Mouse (Mus musculus) hindbrain, embryonic 13.5 days (tissue): ENCODE results near the gene Il13. TPM values are rescaled to one million over a fixed set of nuclear protein-coding genes. Genes with fewer than 3 reads are reported as not detected.

Experiments
- ATAC-seq: fragments of 200-750 bp; cut with Nextera tagmentation; 2 replicates; pipeline ENCODE4 v1.8.0; 2017; ENCODE audit warnings: moderate TSS enrichment; ENCODE audit not compliant: low FRiP score
- H3K27ac ChIP-seq: fragments of 300-500 bp; sonication (generic); 2 replicates; pipeline ENCODE4 v1.5.1; 2015; ENCODE audit warnings: inconsistent platforms, mild to moderate bottlenecking, moderate library complexity
- H3K27me3 ChIP-seq: fragments of 300-500 bp; sonication (generic); 2 replicates; pipeline ENCODE4 v1.6.1; 2015; ENCODE audit warnings: mild to moderate bottlenecking, inconsistent platforms
- H3K36me3 ChIP-seq: fragments of 300-500 bp; sonication (generic); 2 replicates; pipeline ENCODE4 v1.6.1; 2015; ENCODE audit warnings: mild to moderate bottlenecking, inconsistent platforms
- H3K4me1 ChIP-seq: fragments of 300-500 bp; sonication (generic); replicated peaks from 2 replicates; pipeline ENCODE4 v1.6.1; 2015; ENCODE audit warnings: inconsistent platforms
- H3K4me2 ChIP-seq: fragments of 300-500 bp; sonication (generic); 2 replicates; pipeline ENCODE4 v1.6.1; 2015; ENCODE audit warnings: inconsistent platforms, mild to moderate bottlenecking, moderate library complexity
- H3K4me3 ChIP-seq: fragments of 300-500 bp; sonication (generic); 2 replicates; pipeline ENCODE4 v1.5.1; 2015; ENCODE audit warnings: mild to moderate bottlenecking, inconsistent platforms
- H3K9ac ChIP-seq: fragments of 300-500 bp; sonication (generic); 2 replicates; pipeline ENCODE4 v1.6.1; 2015; ENCODE audit warnings: mild to moderate bottlenecking, inconsistent platforms
- H3K9me3 ChIP-seq: fragments of 300-500 bp; sonication (generic); 2 replicates; pipeline ENCODE4 v1.6.1; 2016; ENCODE audit warnings: inconsistent platforms
- WGBS: fragments of 180-500 bp; shearing (Covaris S2); methylation state at CpG from one replicate; pipeline ENCODE4 v1.1.7; 2015; 5-methylcytosine and 5-hydroxymethylcytosine counted together
- polyA plus RNA-seq: library from polyadenylated mRNA; unstranded; fragments of >200 nt; fragmentation: Nextera tagmentation; extraction: Ambion mirVana; gene quantifications from 2 replicates; pipeline ENCODE4 v1.2.1, GENCODE M21; 2015

Gene Il13
- polyA plus RNA-seq, 1 experiment from 2014 or later, result not detected

DNA sequence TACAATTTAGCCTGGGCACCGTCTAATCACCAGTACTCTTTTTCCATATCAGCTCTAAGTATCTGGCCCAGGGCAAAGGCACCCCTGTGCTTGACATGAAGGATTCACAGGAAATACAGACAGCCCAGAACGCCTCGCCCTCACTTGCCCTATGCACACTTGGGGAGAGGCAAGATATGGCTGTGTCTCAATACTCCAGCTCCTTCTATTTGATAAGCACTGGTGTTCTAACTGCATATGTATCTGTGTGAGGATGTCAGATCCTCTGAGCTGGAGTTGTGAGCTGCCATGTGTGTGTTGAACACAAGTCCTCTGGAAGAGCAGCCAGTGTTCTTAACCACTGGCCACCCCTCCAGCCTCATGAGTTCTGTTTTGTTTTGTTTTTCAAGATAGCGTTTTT lies 16.9 kb upstream of the Il13 start:
- H3K27ac ChIP-seq, result no peak overlapping the region
- H3K4me2 ChIP-seq, result no peak overlapping the region
- no peaks in the 10 kb centered on the region for H3K4me1 ChIP-seq
- peaks cover 42% of the 10 kb centered on the region for H3K36me3 ChIP-seq
- H3K9me3 ChIP-seq, result no peaks in the 10 kb centered on the region
- no peaks in the 10 kb centered on the region for H3K27me3 ChIP-seq
- no peak overlapping the region for H3K4me3 ChIP-seq
- WGBS, result 87% methylated on average over 4 of the region's 4 CpGs
- no peak for ATAC-seq
- no peak overlapping the region for H3K9ac ChIP-seq

DNA sequence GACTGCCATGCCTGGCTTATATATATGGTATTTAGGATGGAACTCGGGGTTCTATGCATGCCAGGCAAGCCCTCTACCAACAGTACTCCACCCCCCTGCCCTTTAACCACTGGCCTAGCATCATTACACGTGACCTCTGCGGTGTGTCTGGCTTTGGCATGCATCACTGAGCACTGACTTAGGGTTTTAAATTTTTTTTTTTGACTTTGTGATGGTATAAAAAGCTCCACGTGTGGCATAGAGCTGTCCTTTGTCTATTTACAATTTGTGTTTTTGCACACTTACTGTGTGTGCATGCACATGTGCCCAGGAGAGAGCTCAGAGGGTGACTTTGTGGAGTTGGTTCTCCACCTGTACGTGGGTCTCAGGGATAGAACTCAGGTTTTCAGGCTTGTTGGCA lies 9.5 kb upstream of the Il13 start:
- ATAC-seq, result no peak
- H3K36me3 ChIP-seq, result no peaks in the 10 kb centered on the region

DNA sequence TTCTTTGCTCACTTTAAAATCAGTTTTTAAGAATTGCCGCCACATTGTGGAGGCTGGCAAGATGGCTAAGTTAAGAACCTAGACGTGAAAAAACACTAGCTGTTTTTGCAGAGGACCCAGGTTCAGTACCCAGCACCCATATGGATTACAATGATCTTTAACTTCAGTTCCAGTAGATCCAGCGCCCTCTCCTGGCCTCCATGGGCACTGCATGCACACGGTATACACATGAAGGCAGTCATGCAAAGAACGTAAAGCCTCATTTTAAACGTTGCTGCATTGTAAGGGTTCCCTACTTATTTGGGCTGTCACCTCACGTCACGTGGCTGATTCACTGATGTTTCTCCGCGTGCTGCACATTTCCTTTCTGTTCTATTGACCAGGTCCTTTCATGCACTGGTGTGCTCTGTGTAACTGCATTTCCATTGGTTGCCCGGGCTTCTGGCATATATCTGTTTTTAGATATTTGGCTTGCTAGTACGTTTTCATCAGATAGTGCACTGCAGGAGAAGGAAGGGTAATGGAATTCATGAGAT lies 8.3 kb upstream of the Il13 start:
- no peak overlapping the region for H3K27ac ChIP-seq
- no peak overlapping the region for H3K9ac ChIP-seq
- no peak for ATAC-seq
- H3K4me3 ChIP-seq, result no peak overlapping the region
- H3K27me3 ChIP-seq, result peaks cover 1% of the 10 kb centered on the region
- WGBS, result 81% methylated on average over 12 of the region's 12 CpGs
- no peak overlapping the region for H3K4me2 ChIP-seq
- H3K36me3 ChIP-seq, result no peaks in the 10 kb centered on the region
- no peaks in the 10 kb centered on the region for H3K4me1 ChIP-seq
- no peaks in the 10 kb centered on the region for H3K9me3 ChIP-seq

More for the DNA sequence above, 9.5 kb upstream of the Il13 start:
- 79% methylated on average over 5 of the region's 5 CpGs for WGBS
- Histone ChIP-seq H3K27ac (no peak overlapping the region), H3K4me1 (no peaks in the 10 kb centered on the region), H3K4me2 (no peak overlapping the region), H3K4me3 (no peak overlapping the region), H3K9me3 (no peaks in the 10 kb centered on the region), H3K27me3 (no peaks in the 10 kb centered on the region), H3K9ac (no peak overlapping the region)

DNA sequence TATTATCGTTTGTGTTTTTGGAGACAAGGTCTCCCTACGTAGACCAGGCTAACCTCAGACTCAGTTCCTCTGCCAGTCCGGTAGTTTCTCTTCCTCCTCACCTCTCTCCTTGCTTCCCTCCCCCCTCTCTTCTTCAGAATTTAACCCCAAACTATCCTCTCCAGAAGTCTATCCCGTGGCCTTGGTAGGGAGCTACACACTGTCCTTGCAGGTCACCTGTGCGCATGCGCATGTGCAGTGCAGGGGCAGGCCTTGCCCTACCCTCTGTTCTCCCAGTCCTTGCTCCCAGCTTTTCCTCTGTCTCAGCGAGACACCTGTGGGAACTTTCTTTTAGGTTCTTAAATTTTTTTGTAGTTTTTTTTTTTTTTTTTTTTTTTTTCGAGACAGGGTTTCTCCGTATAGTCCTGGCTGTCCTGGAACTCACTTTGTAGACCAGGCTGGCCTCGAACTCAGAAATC lies 3.3 kb upstream of the Il13 start:
- H3K27ac ChIP-seq, result no peak overlapping the region
- H3K36me3 ChIP-seq, result no peaks in the 10 kb centered on the region
- 85% methylated on average over 10 of the region's 10 CpGs for WGBS
- H3K4me1 ChIP-seq, result peaks cover 15% of the 10 kb centered on the region
- H3K9ac ChIP-seq, result no peak overlapping the region
- H3K4me2 ChIP-seq, result no peak overlapping the region
- no peak overlapping the region for H3K4me3 ChIP-seq
- no peak for ATAC-seq
- H3K9me3 ChIP-seq, result no peaks in the 10 kb centered on the region
- peaks cover 37% of the 10 kb centered on the region for H3K27me3 ChIP-seq

DNA sequence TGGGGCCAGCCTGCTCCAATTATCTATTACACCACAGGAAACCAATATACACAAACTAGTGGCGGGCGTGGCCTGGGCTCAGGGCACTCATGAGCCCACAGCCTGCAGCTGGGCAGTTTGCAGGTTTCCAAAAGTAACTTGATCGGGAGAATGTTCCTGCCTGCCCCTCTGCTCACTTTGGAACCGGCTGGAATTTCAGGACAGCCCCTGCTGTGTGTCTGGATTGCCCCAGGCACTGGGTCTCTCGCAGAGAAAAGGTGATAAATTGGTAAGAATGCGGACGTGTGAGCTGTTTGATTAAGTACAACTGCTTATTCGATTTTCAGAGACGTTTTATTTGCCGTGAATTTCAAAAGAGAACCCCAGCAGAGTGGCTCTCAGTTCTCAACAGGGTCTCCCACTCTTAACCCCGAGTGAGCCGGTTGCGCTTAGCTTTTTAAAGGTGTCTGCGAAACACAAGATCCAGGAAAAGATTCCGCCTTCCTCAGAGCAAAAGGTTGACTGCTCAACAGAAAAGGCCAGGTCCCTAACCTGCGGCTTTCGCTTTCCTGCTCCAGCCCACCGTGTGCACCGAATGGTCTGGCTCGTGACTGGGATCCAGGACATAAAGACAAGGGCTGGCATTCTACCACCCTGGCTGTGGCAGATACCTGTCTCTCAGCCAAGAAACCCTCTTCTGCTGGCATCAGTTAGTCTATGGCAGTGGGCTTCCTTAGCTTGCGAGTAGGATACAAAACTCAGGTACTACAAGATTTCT lies 2.7 kb upstream of the Il13 start:
- no peak overlapping the region for H3K4me3 ChIP-seq
- ATAC-seq, result no peak
- no peak overlapping the region for H3K27ac ChIP-seq
- H3K9me3 ChIP-seq, result no peaks in the 10 kb centered on the region
- H3K27me3 ChIP-seq, result peaks cover 37% of the 10 kb centered on the region
- H3K9ac ChIP-seq, result no peak overlapping the region
- WGBS, result 24% methylated on average over 21 of the region's 21 CpGs
- peaks cover 15% of the 10 kb centered on the region for H3K4me1 ChIP-seq
- no peak overlapping the region for H3K4me2 ChIP-seq
- no peaks in the 10 kb centered on the region for H3K36me3 ChIP-seq

DNA sequence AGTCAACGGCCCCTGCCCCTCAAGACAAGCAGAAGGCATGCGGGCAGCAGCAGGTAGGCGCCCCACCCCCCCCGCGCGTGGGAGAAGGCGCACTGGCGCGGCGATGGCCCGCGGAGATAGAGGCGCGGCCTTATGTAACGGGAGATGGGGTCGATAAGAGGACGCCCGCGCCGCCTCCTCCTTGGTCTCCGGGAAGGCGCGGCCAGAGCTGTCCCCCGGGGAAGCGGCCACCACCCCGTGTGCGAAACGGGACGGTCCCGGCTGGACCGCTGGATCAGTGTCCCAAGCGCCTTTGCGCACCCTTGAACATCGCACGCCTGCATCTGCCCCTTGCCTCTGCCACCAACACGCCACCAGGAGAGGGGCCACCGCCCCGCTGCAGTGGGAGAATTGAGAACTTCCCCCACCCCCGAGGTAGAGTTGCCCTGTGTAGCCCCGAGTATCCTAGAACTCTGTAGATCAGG lies 1.7 kb upstream of the Il13 start:
- Histone ChIP-seq H3K4me2 (peak overlapping the region; percentile 72), H3K9ac (peak overlapping the region; percentile 68)
- WGBS, result 1% methylated on average over 39 of the region's 40 CpGs

DNA sequence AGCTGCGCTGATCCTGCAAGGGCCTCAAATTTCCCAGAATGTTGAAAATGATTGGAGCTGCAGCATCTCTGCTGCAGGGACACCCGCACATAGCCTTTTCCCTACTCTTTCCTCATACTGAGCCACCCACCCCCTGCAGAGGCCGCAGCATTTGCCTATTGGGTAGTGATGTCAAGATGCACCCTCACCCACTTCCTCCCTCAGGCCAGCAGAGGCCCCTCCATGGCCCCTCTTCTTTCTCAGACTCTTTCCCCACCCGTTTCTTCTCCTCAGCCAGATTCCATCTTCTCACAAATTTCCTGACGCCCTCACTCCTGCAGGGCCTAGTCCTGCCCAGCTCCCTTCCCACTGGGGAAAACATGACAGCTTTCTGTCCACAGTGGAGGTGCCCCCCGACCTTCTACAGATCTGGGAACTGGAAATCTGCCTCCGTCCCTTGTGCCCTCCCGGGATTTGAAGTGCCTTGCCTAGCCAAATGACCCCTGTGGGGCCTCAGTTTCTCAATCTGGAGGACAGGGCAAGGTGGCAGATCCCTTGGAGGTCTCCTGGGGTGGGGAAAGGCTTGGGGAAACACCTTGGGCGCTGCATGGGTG lies 1.2 kb upstream of the Il13 start:
- peak overlapping the region; percentile 72 for H3K4me2 ChIP-seq
- H3K27me3 ChIP-seq, result peaks cover 37% of the 10 kb centered on the region
- peak overlapping the region; percentile 68 for H3K9ac ChIP-seq
- H3K4me3 ChIP-seq, result peak overlapping the region; percentile 37
- H3K27ac ChIP-seq, result no peak overlapping the region
- no peaks in the 10 kb centered on the region for H3K36me3 ChIP-seq
- ATAC-seq, result no peak
- 38% methylated on average over 9 of the region's 9 CpGs for WGBS
- no peaks in the 10 kb centered on the region for H3K9me3 ChIP-seq
- H3K4me1 ChIP-seq, result peaks cover 15% of the 10 kb centered on the region

More for the DNA sequence above, 1.7 kb upstream of the Il13 start:
- Histone ChIP-seq H3K4me3 (peak overlapping the region; percentile 37), H3K4me1 (peaks cover 15% of the 10 kb centered on the region), H3K27me3 (peaks cover 37% of the 10 kb centered on the region), H3K27ac (no peak overlapping the region), H3K36me3 (no peaks in the 10 kb centered on the region), H3K9me3 (no peaks in the 10 kb centered on the region)
- ATAC-seq, result no peak

DNA sequence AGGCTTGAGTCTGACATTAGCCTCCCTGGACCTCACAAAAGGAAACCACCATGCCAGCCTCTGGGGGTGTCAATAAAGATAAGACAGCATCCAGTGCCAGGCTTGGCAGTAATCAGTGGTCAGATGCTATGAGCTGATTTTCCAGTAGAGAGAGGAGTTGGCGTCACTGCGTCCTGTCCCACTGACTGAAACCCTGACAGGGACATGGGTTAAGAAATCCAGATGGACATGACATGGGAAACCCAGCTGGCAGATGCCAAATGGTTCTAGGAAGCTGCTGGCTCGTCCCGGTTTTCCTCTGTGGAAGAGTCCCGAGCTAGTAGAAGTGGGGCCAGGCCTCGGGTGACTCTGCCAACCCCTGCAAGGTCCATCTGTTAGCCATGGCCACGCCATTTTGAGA lies 858 bp downstream of the Il13 start:
- no peaks in the 10 kb centered on the region for H3K36me3 ChIP-seq
- H3K27ac ChIP-seq, result no peak overlapping the region
- 90% methylated on average over 7 of the region's 7 CpGs for WGBS
- no peak overlapping the region for H3K9ac ChIP-seq
- H3K9me3 ChIP-seq, result no peaks in the 10 kb centered on the region
- no peak for ATAC-seq
- no peak overlapping the region for H3K4me3 ChIP-seq
- H3K4me1 ChIP-seq, result peaks cover 15% of the 10 kb centered on the region
- no peak overlapping the region for H3K4me2 ChIP-seq
- peaks cover 37% of the 10 kb centered on the region for H3K27me3 ChIP-seq

DNA sequence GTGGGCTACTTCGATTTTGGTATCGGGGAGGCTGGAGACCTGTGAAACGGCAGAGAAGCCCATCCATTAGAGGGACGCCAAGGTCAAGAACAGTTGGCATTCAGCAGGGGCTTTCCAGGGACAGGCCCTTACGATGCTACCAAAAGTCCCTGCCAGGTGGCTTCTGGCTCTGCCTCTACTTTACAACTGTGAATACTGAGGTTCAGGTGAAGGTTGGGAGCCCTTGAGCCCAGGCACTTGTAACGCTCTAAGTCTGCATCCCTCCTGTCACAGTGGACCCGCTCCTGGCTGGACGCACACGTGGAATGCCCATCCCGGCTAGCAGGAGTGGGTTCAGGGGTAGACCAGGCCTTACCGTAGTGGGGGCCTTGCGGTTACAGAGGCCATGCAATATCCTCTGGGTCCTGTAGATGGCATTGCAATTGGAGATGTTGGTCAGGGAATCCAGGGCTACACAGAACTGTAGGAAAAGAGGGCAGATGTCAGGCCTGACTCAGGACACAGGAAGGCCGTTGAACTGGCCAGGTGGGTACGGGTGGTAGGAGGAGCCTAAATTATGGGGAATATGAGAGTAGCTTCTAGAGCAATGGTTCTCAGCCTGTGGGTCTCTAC lies 2.3 kb downstream of the Il13 start:
- H3K9ac ChIP-seq, result no peak overlapping the region
- peaks cover 30% of the 10 kb centered on the region for H3K27me3 ChIP-seq
- peaks cover 13% of the 10 kb centered on the region for H3K4me1 ChIP-seq
- no peak overlapping the region for H3K4me3 ChIP-seq
- no peak for ATAC-seq
- H3K9me3 ChIP-seq, result no peaks in the 10 kb centered on the region
- no peak overlapping the region for H3K27ac ChIP-seq
- 69% methylated on average over 14 of the region's 14 CpGs for WGBS
- no peaks in the 10 kb centered on the region for H3K36me3 ChIP-seq
- no peak overlapping the region for H3K4me2 ChIP-seq

DNA sequence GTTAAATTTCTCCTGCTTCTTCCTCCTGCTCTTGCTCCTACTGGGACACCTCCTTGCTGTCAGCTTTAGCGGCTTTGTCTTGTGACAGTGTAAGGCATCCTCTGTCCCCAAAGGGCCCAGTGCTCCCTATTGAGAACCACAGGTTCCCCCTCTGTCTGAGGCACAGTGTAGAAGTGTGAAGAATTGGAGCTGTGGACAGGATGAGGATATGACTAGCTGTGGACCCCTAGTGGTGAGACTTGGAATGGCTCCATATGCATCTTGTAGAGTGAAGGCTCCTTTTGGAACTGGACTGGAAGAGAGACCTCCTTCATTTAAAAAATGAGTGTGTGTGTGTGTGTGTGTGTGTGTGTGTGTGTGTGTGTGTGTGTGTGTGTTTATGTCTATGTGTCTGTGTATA lies 6.6 kb downstream of the Il13 start:
- ATAC-seq, result 0 out of 2 replicates have a peak, but pooled peaks have one; percentile 46
- Histone ChIP-seq H3K36me3 (no peaks in the 10 kb centered on the region), H3K4me1 (no peaks in the 10 kb centered on the region), H3K27ac (no peak overlapping the region), H3K9me3 (no peaks in the 10 kb centered on the region), H3K4me2 (no peak overlapping the region), H3K27me3 (no peaks in the 10 kb centered on the region), H3K9ac (no peak overlapping the region), H3K4me3 (no peak overlapping the region)
- WGBS, result 24% methylated on average over 1 of the region's 1 CpGs

DNA sequence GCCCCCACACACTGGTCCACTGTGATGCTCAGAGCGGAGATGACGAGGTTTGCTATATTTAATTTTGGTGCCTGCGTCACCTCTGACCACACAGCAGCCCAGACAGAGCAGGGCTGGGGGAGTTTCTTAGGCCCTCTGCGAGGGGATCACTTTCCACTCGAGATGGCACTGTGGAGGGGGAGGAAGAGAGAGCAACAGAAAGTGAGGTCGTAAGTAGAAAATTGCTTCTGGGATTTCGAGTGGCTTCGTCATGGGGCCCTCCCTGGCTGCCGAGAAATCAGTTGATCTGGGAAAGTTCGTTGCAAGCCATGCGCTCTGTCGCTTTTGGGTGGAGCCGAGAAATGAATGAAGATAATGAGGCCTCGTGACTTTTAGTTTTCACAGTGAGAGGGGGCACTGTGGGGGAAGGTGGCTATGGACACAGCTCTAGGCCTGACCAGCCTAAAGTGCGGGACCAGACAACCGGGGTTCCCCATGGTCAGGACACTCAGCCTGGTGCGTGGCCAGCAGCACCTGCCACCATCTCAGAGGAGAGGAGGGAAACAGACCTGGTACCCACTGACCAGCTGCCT lies 7.6 kb downstream of the Il13 start:
- no peak for ATAC-seq
- H3K36me3 ChIP-seq, result no peaks in the 10 kb centered on the region
- H3K9ac ChIP-seq, result no peak overlapping the region
- H3K27me3 ChIP-seq, result no peaks in the 10 kb centered on the region
- H3K4me3 ChIP-seq, result no peak overlapping the region
- WGBS, result 71% methylated on average over 17 of the region's 17 CpGs
- no peaks in the 10 kb centered on the region for H3K9me3 ChIP-seq
- H3K4me1 ChIP-seq, result no peaks in the 10 kb centered on the region
- no peak overlapping the region for H3K27ac ChIP-seq
- no peak overlapping the region for H3K4me2 ChIP-seq

DNA sequence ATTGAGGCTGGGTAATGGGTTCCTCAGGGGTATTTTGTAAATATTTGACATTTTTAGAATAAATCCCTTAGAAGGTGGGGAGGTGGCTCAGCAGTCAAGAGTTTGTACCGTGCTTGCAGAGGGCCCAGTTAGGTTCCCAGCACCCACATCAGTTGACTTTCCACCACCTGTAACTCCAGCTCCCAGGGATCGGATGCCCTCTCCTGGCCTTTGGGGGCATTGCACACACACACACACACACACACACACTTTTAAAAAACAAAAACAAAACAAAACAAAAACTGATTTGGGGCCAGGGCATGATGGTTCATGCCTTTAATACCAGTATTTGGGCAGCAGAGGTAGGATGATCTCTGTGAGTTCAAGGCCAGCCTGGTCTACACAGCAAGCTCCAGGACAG lies 10.4 kb downstream of the Il13 start:
- no peaks in the 10 kb centered on the region for H3K9me3 ChIP-seq
- H3K4me2 ChIP-seq, result no peak overlapping the region
- no peaks in the 10 kb centered on the region for H3K4me1 ChIP-seq
- no peak overlapping the region for H3K9ac ChIP-seq
- H3K4me3 ChIP-seq, result no peak overlapping the region
- no peak overlapping the region for H3K27ac ChIP-seq
- WGBS, result 100% methylated on average over 2 of the region's 2 CpGs
- no peaks in the 10 kb centered on the region for H3K27me3 ChIP-seq
- no peak for ATAC-seq
- H3K36me3 ChIP-seq, result no peaks in the 10 kb centered on the region
